Mouse (Mus musculus) hindbrain, embryonic 12.5 days (tissue): Measurements from ENCODE around the gene Msi2. TPM values are rescaled to one million over a fixed set of nuclear protein-coding genes. Genes with fewer than 3 reads are reported as not detected.

Source experiments
- ATAC-seq: fragments of 200-750 bp; cut with Nextera tagmentation; 2 replicates; pipeline ENCODE4 v1.8.0; 2017; ENCODE audit warnings: moderate TSS enrichment; ENCODE audit not compliant: low FRiP score
- H3K27ac ChIP-seq: fragments of 300-500 bp; sonication (generic); 2 replicates; pipeline ENCODE4 v1.5.1; 2016; ENCODE audit warnings: mild to moderate bottlenecking
- H3K27me3 ChIP-seq: fragments of 300-500 bp; sonication (generic); 2 replicates; pipeline ENCODE4 v1.6.1; 2016; ENCODE audit warnings: mild to moderate bottlenecking
- H3K36me3 ChIP-seq: fragments of 300-500 bp; sonication (generic); 2 replicates; pipeline ENCODE4 v1.6.1; 2016; ENCODE audit warnings: mild to moderate bottlenecking
- H3K4me1 ChIP-seq: fragments of 300-500 bp; sonication (generic); 2 replicates; pipeline ENCODE4 v1.6.1; 2016
- H3K4me2 ChIP-seq: fragments of 300-500 bp; sonication (generic); replicated peaks from 2 replicates; pipeline ENCODE4 v1.6.1; 2016; ENCODE audit warnings: mild to moderate bottlenecking
- H3K4me3 ChIP-seq: fragments of 300-500 bp; sonication (generic); 2 replicates; pipeline ENCODE4 v1.5.1; 2016; ENCODE audit warnings: mild to moderate bottlenecking
- H3K9ac ChIP-seq: fragments of 300-500 bp; sonication (generic); 2 replicates; pipeline ENCODE4 v1.6.1; 2016; ENCODE audit warnings: mild to moderate bottlenecking, moderate library complexity
- H3K9me3 ChIP-seq: fragments of 300-500 bp; sonication (generic); replicated peaks from 2 replicates; pipeline ENCODE4 v1.6.1; 2016; ENCODE audit warnings: mild to moderate bottlenecking
- WGBS: fragments of 180-500 bp; shearing (Covaris S2); methylation state at CpG from one replicate; pipeline ENCODE4 v1.1.7; 2016; 5-methylcytosine and 5-hydroxymethylcytosine counted together
- polyA plus RNA-seq: library from polyadenylated mRNA; unstranded; fragments of >200 nt; fragmentation: Nextera tagmentation; extraction: Ambion mirVana; gene quantifications from 2 replicates; pipeline ENCODE4 v1.2.1, GENCODE M21; 2016

Msi2 gene
- polyA plus RNA-seq, 1 experiment from 2014 or later: 35.9 TPM

GRCm38 (mm10) chr11:88618005-88618501 lies 100.3 kb downstream of the Msi2 start:
- ATAC-seq: no peak
- H3K36me3 ChIP-seq: no peaks in the 10 kb centered on the region
- no peak overlapping the region for H3K4me2 ChIP-seq
- H3K27me3 ChIP-seq: no peaks in the 10 kb centered on the region
- H3K9ac ChIP-seq: no peak overlapping the region
- peaks cover 64% of the 10 kb centered on the region for H3K4me1 ChIP-seq
- H3K4me3 ChIP-seq: no peak overlapping the region
- peak overlapping the region; percentile 57; the same call in 1 of the 2 replicates for H3K27ac ChIP-seq
- no peaks in the 10 kb centered on the region for H3K9me3 ChIP-seq
- WGBS: 58% methylated on average over 16 of the region's 16 CpGs

DNA sequence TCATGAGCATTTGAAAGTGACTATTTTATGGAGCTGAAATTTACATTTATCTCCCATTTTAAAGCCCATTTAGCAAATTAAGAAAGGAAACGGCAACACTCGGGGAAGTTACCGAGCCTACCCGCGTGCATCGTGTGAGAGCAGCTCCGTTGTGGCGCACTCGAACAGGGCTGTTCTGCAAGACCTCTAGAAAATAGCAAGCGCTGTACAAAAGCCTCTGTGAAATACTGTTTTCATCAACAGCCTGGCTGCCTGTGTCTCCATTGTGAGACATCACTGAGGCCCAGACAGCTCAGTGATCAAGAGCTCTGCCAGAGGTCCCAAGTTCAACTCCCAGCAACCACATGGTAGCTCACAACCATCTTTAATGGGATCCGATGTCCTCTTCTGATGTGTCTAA lies 100.9 kb downstream of the Msi2 start:
- no peaks in the 10 kb centered on the region for H3K36me3 ChIP-seq
- peaks cover 59% of the 10 kb centered on the region for H3K4me1 ChIP-seq
- WGBS: 85% methylated on average over 11 of the region's 11 CpGs
- H3K9me3 ChIP-seq: no peaks in the 10 kb centered on the region
- no peak overlapping the region for H3K9ac ChIP-seq
- no peak overlapping the region for H3K4me2 ChIP-seq
- H3K27me3 ChIP-seq: no peaks in the 10 kb centered on the region
- peak overlapping the region; percentile 57; the same call in 1 of the 2 replicates for H3K27ac ChIP-seq
- ATAC-seq: no peak
- H3K4me3 ChIP-seq: no peak overlapping the region

- peak overlapping the region; percentile 69; the same call in 1 of the 2 replicates for H3K27ac ChIP-seq
- WGBS: 89% methylated on average over 11 of the region's 11 CpGs
- no peak for ATAC-seq
Observed at GRCm38 (mm10) chr11:88614527-88615305, 103.6 kb downstream of the Msi2 start.

GRCm38 (mm10) chr11:88613771-88614526 lies 104.4 kb downstream of the Msi2 start:
- WGBS: 80% methylated on average over 11 of the region's 11 CpGs
- Histone ChIP-seq H3K9me3 (no peaks in the 10 kb centered on the region), H3K27ac (peak overlapping the region; percentile 69), H3K36me3 (no peaks in the 10 kb centered on the region), H3K9ac (no peak overlapping the region), H3K27me3 (no peaks in the 10 kb centered on the region), H3K4me3 (no peak overlapping the region), H3K4me2 (no peak overlapping the region), H3K4me1 (peaks cover 33% of the 10 kb centered on the region)
- no peak for ATAC-seq

More at GRCm38 (mm10) chr11:88614527-88615305, 103.6 kb downstream of the Msi2 start:
- H3K4me3 ChIP-seq: no peak overlapping the region
- H3K27me3 ChIP-seq: no peaks in the 10 kb centered on the region
- H3K36me3 ChIP-seq: no peaks in the 10 kb centered on the region
- no peak overlapping the region for H3K9ac ChIP-seq
- H3K9me3 ChIP-seq: no peaks in the 10 kb centered on the region
- peaks cover 35% of the 10 kb centered on the region for H3K4me1 ChIP-seq
- no peak overlapping the region for H3K4me2 ChIP-seq

DNA sequence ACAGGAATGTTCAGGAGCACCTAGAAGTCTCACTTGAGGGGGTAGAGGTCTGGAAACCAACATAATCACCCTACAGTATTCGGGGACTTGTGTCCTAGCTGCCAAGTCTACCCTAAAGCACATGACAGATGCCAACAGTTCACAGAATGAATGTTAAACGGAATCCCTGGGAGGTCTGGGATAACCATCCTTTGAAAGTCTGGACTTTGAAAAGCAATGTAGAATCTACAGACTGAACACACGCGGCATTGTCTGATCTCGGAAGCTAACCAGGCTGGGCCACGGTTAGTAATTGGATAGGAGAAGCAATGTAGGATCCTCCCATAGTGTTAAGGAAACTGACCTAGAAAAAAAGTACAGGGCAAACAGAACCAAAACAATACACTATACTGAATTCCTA lies 105.3 kb downstream of the Msi2 start:
- no peaks in the 10 kb centered on the region for H3K36me3 ChIP-seq
- H3K27me3 ChIP-seq: no peaks in the 10 kb centered on the region
- WGBS: 63% methylated on average over 6 of the region's 6 CpGs

GRCm38 (mm10) chr11:88612141-88612540 lies 106.2 kb downstream of the Msi2 start:
- Histone ChIP-seq H3K27me3 (no peaks in the 10 kb centered on the region), H3K4me1 (peaks cover 28% of the 10 kb centered on the region), H3K9me3 (no peaks in the 10 kb centered on the region), H3K36me3 (no peaks in the 10 kb centered on the region), H3K4me3 (no peak overlapping the region), H3K27ac (no peak overlapping the region), H3K4me2 (no peak overlapping the region), H3K9ac (no peak overlapping the region)
- ATAC-seq: no peak
- WGBS: 93% methylated on average over 7 of the region's 7 CpGs

More for the DNA sequence above, 105.3 kb downstream of the Msi2 start:
- Histone ChIP-seq H3K27ac (no peak overlapping the region), H3K9me3 (no peaks in the 10 kb centered on the region), H3K9ac (no peak overlapping the region), H3K4me3 (no peak overlapping the region), H3K4me1 (peaks cover 28% of the 10 kb centered on the region), H3K4me2 (no peak overlapping the region)
- no peak for ATAC-seq

DNA sequence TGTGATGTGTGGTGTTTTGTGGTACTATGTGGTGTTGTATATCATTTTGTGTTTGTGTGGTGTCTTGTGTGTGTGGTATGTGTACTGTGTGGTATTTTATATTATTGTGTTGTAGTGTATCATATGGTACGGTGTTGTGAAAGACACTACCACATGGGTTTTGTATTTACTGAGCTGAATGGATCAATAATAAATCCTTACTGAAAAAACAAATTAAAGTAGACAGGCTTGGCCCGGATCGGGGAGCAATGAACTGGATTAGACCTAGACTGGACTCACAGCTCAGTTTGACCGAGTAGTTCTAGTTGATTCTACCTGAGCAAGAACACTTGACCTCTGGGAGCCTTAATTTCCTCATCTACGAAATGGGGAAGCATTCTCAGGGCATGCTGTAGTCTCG lies 107.5 kb downstream of the Msi2 start:
- H3K36me3 ChIP-seq: no peaks in the 10 kb centered on the region
- 95% methylated on average over 6 of the region's 6 CpGs for WGBS
- no peak overlapping the region for H3K4me2 ChIP-seq
- ATAC-seq: no peak
- no peak overlapping the region for H3K4me3 ChIP-seq
- H3K4me1 ChIP-seq: peaks cover 40% of the 10 kb centered on the region
- no peak overlapping the region for H3K9ac ChIP-seq
- no peak overlapping the region for H3K27ac ChIP-seq
- no peaks in the 10 kb centered on the region for H3K27me3 ChIP-seq
- no peaks in the 10 kb centered on the region for H3K9me3 ChIP-seq

DNA sequence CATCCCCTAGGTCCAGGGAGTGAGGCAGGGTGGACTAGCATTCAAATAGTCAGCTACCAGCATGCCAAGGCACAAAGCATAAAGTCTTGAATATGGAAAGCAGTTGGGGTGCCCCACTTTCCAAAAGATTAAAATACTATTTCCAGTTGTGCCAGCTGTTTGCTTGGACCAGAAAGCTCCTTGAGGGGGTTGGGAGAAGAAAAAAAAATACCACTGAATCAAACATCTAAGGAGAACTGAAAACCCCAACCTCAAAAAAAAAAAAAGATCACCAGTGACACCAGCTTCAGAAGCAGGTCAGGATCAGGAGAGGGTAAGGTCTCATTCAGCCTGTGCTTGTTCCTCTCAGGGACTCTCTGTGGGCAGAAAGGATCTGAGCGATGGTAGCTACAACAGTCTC lies 108.2 kb downstream of the Msi2 start:
- Histone ChIP-seq H3K4me1 (peaks cover 47% of the 10 kb centered on the region), H3K36me3 (no peaks in the 10 kb centered on the region), H3K4me3 (no peak overlapping the region), H3K4me2 (no peak overlapping the region), H3K9ac (no peak overlapping the region), H3K27me3 (no peaks in the 10 kb centered on the region), H3K9me3 (no peaks in the 10 kb centered on the region), H3K27ac (no peak overlapping the region)
- 93% methylated on average over 1 of the region's 1 CpGs for WGBS
- no peak for ATAC-seq

GRCm38 (mm10) chr11:88608584-88608983 lies 109.7 kb downstream of the Msi2 start:
- Histone ChIP-seq H3K36me3 (peaks cover 4% of the 10 kb centered on the region; the same call in 1 of the 2 replicates), H3K9ac (no peak overlapping the region), H3K27ac (no peak overlapping the region; the same call in 1 of the 2 replicates), H3K4me2 (no peak overlapping the region), H3K4me3 (no peak overlapping the region), H3K4me1 (peaks cover 46% of the 10 kb centered on the region), H3K27me3 (no peaks in the 10 kb centered on the region), H3K9me3 (no peaks in the 10 kb centered on the region)
- ATAC-seq: no peak
- WGBS: 73% methylated on average over 4 of the region's 4 CpGs

DNA sequence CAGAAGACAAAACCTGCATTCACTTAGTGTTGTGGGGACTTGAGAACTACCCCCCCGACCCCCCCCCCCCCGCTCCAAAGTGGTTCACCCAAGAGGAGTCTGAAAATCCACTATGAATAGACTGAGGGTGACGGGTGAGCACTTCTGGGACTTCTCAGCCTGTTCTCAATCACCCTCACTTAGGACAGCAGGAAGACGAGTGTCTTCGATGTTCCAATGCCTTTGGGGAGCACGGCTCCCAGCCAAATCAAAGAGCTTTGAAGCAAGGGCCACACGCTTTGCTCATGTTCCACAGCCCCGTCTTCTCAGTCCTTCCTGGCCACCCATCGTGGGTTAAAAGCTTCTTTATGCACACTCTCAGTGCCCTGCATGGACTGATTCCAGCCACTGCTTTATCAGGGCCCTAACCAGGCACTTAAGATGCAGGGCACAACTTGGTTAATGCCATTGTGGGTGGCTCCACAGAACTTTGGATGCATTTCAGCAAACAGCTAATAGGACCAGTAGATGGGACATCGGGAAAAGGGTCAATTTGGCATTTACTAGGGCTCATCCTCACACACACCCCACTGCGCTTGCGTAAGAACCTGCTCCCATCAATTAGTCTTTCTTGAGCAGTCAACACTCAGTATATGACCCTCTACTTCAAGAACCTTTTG lies 110.5 kb downstream of the Msi2 start:
- Histone ChIP-seq H3K27ac (no peak overlapping the region), H3K4me2 (no peak overlapping the region), H3K36me3 (peaks cover 4% of the 10 kb centered on the region; the same call in 1 of the 2 replicates), H3K27me3 (no peaks in the 10 kb centered on the region), H3K9me3 (no peaks in the 10 kb centered on the region), H3K4me3 (no peak overlapping the region), H3K4me1 (peaks cover 43% of the 10 kb centered on the region), H3K9ac (no peak overlapping the region)
- ATAC-seq: no peak
- WGBS: 75% methylated on average over 12 of the region's 12 CpGs

DNA sequence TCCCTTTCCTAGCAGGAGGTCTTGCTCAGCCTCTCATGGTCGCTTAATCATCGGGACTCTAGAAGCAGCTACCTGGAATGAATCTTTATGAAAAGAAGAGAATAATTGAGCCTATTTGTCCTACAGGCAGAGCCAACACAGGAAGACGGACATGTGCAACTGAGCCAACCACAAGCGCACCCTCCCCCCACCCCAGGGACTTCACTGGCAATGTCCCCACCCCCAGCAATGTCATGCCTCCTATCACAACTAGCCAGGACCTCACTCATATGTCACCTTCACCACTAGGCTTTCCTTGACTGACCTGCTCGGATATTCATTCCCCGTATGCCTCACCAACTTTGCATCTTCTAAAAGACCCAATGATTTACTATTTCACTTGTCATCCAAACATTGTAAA lies 112.5 kb downstream of the Msi2 start:
- 74% methylated on average over 6 of the region's 6 CpGs for WGBS
- Histone ChIP-seq H3K4me3 (no peak overlapping the region), H3K9ac (no peak overlapping the region), H3K27ac (0 out of 2 replicates have a peak overlapping the region, but pooled peaks have one; percentile 5), H3K36me3 (peaks cover 9% of the 10 kb centered on the region; the same call in 1 of the 2 replicates), H3K9me3 (no peaks in the 10 kb centered on the region), H3K4me2 (no peak overlapping the region), H3K4me1 (peaks cover 55% of the 10 kb centered on the region), H3K27me3 (no peaks in the 10 kb centered on the region)
- ATAC-seq: no peak

DNA sequence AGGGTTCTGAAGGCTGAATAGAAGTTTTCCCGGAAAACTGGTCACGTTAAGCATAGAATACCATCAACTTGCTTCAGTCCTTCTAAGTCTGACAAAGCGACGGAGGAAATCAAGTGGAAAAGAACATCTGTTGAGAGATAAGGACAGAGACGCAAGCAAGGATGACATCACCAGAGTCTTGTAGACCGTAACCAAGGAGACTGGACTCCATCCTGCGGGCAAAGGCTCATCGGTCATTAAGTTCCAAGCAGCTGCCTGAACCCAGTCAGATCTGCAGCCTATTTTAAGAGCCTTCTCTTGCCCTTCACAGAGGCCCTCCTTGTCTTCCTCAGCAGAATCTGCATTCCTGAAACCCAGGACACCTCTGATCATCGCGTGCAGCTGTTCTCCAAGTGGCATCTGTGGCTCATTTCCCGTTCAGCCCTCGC lies 113.2 kb downstream of the Msi2 start:
- ATAC-seq: no peak
- no peaks in the 10 kb centered on the region for H3K27me3 ChIP-seq
- H3K4me2 ChIP-seq: no peak overlapping the region
- H3K4me3 ChIP-seq: no peak overlapping the region
- H3K27ac ChIP-seq: no peak overlapping the region
- H3K9ac ChIP-seq: no peak overlapping the region
- H3K36me3 ChIP-seq: peaks cover 9% of the 10 kb centered on the region; the same call in 1 of the 2 replicates
- WGBS: 56% methylated on average over 12 of the region's 12 CpGs
- H3K4me1 ChIP-seq: peaks cover 62% of the 10 kb centered on the region
- no peaks in the 10 kb centered on the region for H3K9me3 ChIP-seq
